Mouse (Mus musculus) embryonic facial prominence, embryonic 10.5 days (tissue): Measurements from ENCODE around the gene Ptprd. TPM values are rescaled to one million over a fixed set of nuclear protein-coding genes. Genes with fewer than 3 reads are reported as not detected.

Experiments
- DNase-seq: peaks from one replicate; pipeline ENCODE4 v3.0.0-alpha.2; 2017; ENCODE audit warnings: low spot score
- H3K27ac ChIP-seq: fragments of 300-500 bp; sonication (generic); replicated peaks from 2 replicates; pipeline ENCODE4 v1.5.1; 2016; ENCODE audit warnings: mild to moderate bottlenecking
- H3K27me3 ChIP-seq: fragments of 300-500 bp; sonication (generic); replicated peaks from 2 replicates; pipeline ENCODE4 v1.6.1; 2016; ENCODE audit warnings: low read depth, mild to moderate bottlenecking; ENCODE audit not compliant: poor library complexity, severe bottlenecking
- H3K36me3 ChIP-seq: fragments of 300-500 bp; sonication (generic); replicated peaks from 2 replicates; pipeline ENCODE4 v1.6.1; 2016; ENCODE audit warnings: mild to moderate bottlenecking, moderate library complexity
- H3K4me1 ChIP-seq: fragments of 300-500 bp; sonication (generic); 2 replicates; pipeline ENCODE4 v1.6.1; 2016
- H3K4me3 ChIP-seq: fragments of 300-500 bp; sonication (generic); 2 replicates; pipeline ENCODE4 v1.5.1; 2016; ENCODE audit warnings: mild to moderate bottlenecking, moderate library complexity
- H3K9me3 ChIP-seq: fragments of 300-500 bp; sonication (generic); 2 replicates; pipeline ENCODE4 v1.6.1; 2016; ENCODE audit warnings: mild to moderate bottlenecking
- WGBS: fragments of 180-500 bp; shearing (Covaris S2); methylation state at CpG from one replicate; pipeline ENCODE4 v1.1.7; 2016; 5-methylcytosine and 5-hydroxymethylcytosine counted together
- polyA plus RNA-seq: library from polyadenylated mRNA; unstranded; fragments of >200 nt; fragmentation: Nextera tagmentation; extraction: Ambion mirVana; gene quantifications from 2 replicates; pipeline ENCODE4 v1.2.1, GENCODE M21; 2016

Gene Ptprd
- 11.6 and 11.7 TPM in 2 replicates for polyA plus RNA-seq

GRCm38 (mm10) chr4:78211529-78212494, at the start of gene Ptprd:
Gene Ptprd, minus strand, starts transcription at chr4:78211961.
- peak; percentile 78 for DNase-seq
- WGBS, result under 1% methylated on average over 84 of the region's 86 CpGs
- H3K4me1 ChIP-seq, result peaks cover 6% of the 10 kb centered on the region
- H3K9me3 ChIP-seq, result no peaks in the 10 kb centered on the region
- no peaks in the 10 kb centered on the region for H3K36me3 ChIP-seq
- peak within 1 kb of the TSS; percentile 48; the same call in 1 of the 2 replicates for H3K27ac ChIP-seq
- peak within 1 kb of the TSS; percentile 64 for H3K4me3 ChIP-seq
- peaks cover 38% of the 10 kb centered on the region for H3K27me3 ChIP-seq

- Histone ChIP-seq H3K27me3 (no peaks in the 10 kb centered on the region), H3K4me1 (no peaks in the 10 kb centered on the region), H3K9me3 (no peaks in the 10 kb centered on the region), H3K36me3 (no peaks in the 10 kb centered on the region), H3K27ac (no peak overlapping the region), H3K4me3 (no peak overlapping the region)
- WGBS, result 88% methylated on average over 2 of the region's 2 CpGs
- no peak for DNase-seq
Measured at GRCm38 (mm10) chr4:78235820-78236219, 24.1 kb upstream of the Ptprd start.

- DNase-seq, result no peak
- H3K4me3 ChIP-seq, result no peak overlapping the region
- H3K27ac ChIP-seq, result no peak overlapping the region
- 79% methylated on average over 2 of the region's 2 CpGs for WGBS
- H3K36me3 ChIP-seq, result no peaks in the 10 kb centered on the region
- no peaks in the 10 kb centered on the region for H3K4me1 ChIP-seq
- no peaks in the 10 kb centered on the region for H3K9me3 ChIP-seq
- H3K27me3 ChIP-seq, result no peaks in the 10 kb centered on the region
Measured at GRCm38 (mm10) chr4:78235316-78235715, 23.6 kb upstream of the Ptprd start.

GRCm38 (mm10) chr4:78234681-78235080, 22.9 kb upstream of the Ptprd start:
- whole genome bisulfite sequencing, result 90% methylated on average over 1 of the region's 1 CpGs
- Histone ChIP-seq H3K9me3 (no peaks in the 10 kb centered on the region), H3K27ac (no peak overlapping the region), H3K4me1 (no peaks in the 10 kb centered on the region), H3K36me3 (no peaks in the 10 kb centered on the region), H3K4me3 (no peak overlapping the region), H3K27me3 (no peaks in the 10 kb centered on the region)
- no peak for DNase-seq

- peaks cover 38% of the 10 kb centered on the region for H3K27me3 ChIP-seq
- H3K27ac ChIP-seq, result no peak overlapping the region
- DNase-seq, result no peak
- 74% methylated on average over 4 of the region's 4 CpGs for WGBS
- peaks cover 6% of the 10 kb centered on the region for H3K4me1 ChIP-seq
- H3K36me3 ChIP-seq, result no peaks in the 10 kb centered on the region
- H3K4me3 ChIP-seq, result no peak overlapping the region
- H3K9me3 ChIP-seq, result no peaks in the 10 kb centered on the region
Measured at GRCm38 (mm10) chr4:78213949-78214348, 2.2 kb upstream of the Ptprd start.

- H3K27ac ChIP-seq, result no peak overlapping the region
- no peaks in the 10 kb centered on the region for H3K36me3 ChIP-seq
- no peaks in the 10 kb centered on the region for H3K9me3 ChIP-seq
- no peak for DNase-seq
- peaks cover 6% of the 10 kb centered on the region for H3K4me1 ChIP-seq
- 76% methylated on average over 4 of the region's 4 CpGs for WGBS
- H3K27me3 ChIP-seq, result peaks cover 38% of the 10 kb centered on the region
- H3K4me3 ChIP-seq, result no peak overlapping the region
Measured at GRCm38 (mm10) chr4:78212941-78213340, 1.2 kb upstream of the Ptprd start.

GRCm38 (mm10) chr4:78210878-78211528, 758 bp downstream of the Ptprd start:
- Histone ChIP-seq H3K4me1 (peaks cover 6% of the 10 kb centered on the region), H3K36me3 (no peaks in the 10 kb centered on the region), H3K27ac (no peak overlapping the region), H3K27me3 (peaks cover 38% of the 10 kb centered on the region), H3K4me3 (peak overlapping the region; percentile 64), H3K9me3 (no peaks in the 10 kb centered on the region)
- no peak for DNase-seq
- WGBS, result 27% methylated on average over 9 of the region's 9 CpGs

- no peaks in the 10 kb centered on the region for H3K36me3 ChIP-seq
- 61% methylated on average over 3 of the region's 3 CpGs for WGBS
- no peaks in the 10 kb centered on the region for H3K9me3 ChIP-seq
- H3K4me3 ChIP-seq, result no peak overlapping the region
- no peak overlapping the region for H3K27ac ChIP-seq
- no peak for DNase-seq
- no peaks in the 10 kb centered on the region for H3K4me1 ChIP-seq
- no peaks in the 10 kb centered on the region for H3K27me3 ChIP-seq
Measured at GRCm38 (mm10) chr4:78205018-78205417, 6.7 kb downstream of the Ptprd start.

GRCm38 (mm10) chr4:78168447-78168846, 43.3 kb downstream of the Ptprd start:
- H3K4me1 ChIP-seq, result no peaks in the 10 kb centered on the region
- WGBS, result 93% methylated on average over 1 of the region's 1 CpGs
- no peaks in the 10 kb centered on the region for H3K27me3 ChIP-seq
- DNase-seq, result no peak
- H3K4me3 ChIP-seq, result no peak overlapping the region
- no peaks in the 10 kb centered on the region for H3K36me3 ChIP-seq
- H3K9me3 ChIP-seq, result no peaks in the 10 kb centered on the region
- no peak overlapping the region for H3K27ac ChIP-seq

- H3K9me3 ChIP-seq, result no peaks in the 10 kb centered on the region
- H3K27me3 ChIP-seq, result no peaks in the 10 kb centered on the region
- H3K4me3 ChIP-seq, result no peak overlapping the region
- no peaks in the 10 kb centered on the region for H3K4me1 ChIP-seq
- WGBS, result 90% methylated on average over 3 of the region's 3 CpGs
- H3K36me3 ChIP-seq, result no peaks in the 10 kb centered on the region
- no peak overlapping the region for H3K27ac ChIP-seq
- DNase-seq, result no peak
Measured at GRCm38 (mm10) chr4:78160451-78160850, 51.3 kb downstream of the Ptprd start.

- no peaks in the 10 kb centered on the region for H3K9me3 ChIP-seq
- H3K36me3 ChIP-seq, result no peaks in the 10 kb centered on the region
- no peak overlapping the region for H3K27ac ChIP-seq
- WGBS, result 57% methylated on average over 1 of the region's 1 CpGs
- H3K27me3 ChIP-seq, result no peaks in the 10 kb centered on the region
- no peak for DNase-seq
- H3K4me3 ChIP-seq, result no peak overlapping the region
- H3K4me1 ChIP-seq, result no peaks in the 10 kb centered on the region
Measured at GRCm38 (mm10) chr4:78150561-78150960, 61.2 kb downstream of the Ptprd start.

GRCm38 (mm10) chr4:78142767-78143148, 69.0 kb downstream of the Ptprd start:
- Histone ChIP-seq H3K9me3 (no peaks in the 10 kb centered on the region), H3K27ac (no peak overlapping the region), H3K4me1 (no peaks in the 10 kb centered on the region), H3K36me3 (no peaks in the 10 kb centered on the region), H3K4me3 (no peak overlapping the region), H3K27me3 (no peaks in the 10 kb centered on the region)
- DNase-seq, result no peak
- WGBS, result 84% methylated on average over 1 of the region's 1 CpGs
